In genomic region chr9:58054032-58054431, GRCm38 (mm10) we compare ENCODE assay signal across 24 mouse cellular contexts. TPM values are rescaled to one million over a fixed set of nuclear protein-coding genes. Genes with fewer than 3 reads are reported as not detected.
DNase-seq lines count a peak whose midpoint lies in the region; ATAC-seq and TF ChIP-seq lines count a peak whose summit lies in the region.
"Had no signal": no experiment of that assay in that cellular context is flagged by ENCODE, and none has a peak within 500 bp of the region (broad histone marks: within the 10 kb centered on the region; RNA-seq: fewer than 3 reads in every experiment).

No protein-coding gene starts in this region.

- peak overlapping the region; percentile 30; the same call in 1 of the 2 replicates for H3K27ac ChIP-seq in heart, embryonic 10.5 days
- H3K27ac ChIP-seq in heart, adult 2 months, result no peak overlapping the region
- H3K27ac ChIP-seq in forebrain, embryonic 15.5 days (replicated peaks), result peak overlapping the region; percentile 66
- peak overlapping the region; percentile 76 for H3K27ac ChIP-seq in midbrain, embryonic 14.5 days (replicated peaks; ENCODE audit: low read depth, low read length)
- H3K27ac ChIP-seq: intestine, embryonic 15.5 days; limb, embryonic 15.5 days; liver, embryonic 14.5 days; neural tube, embryonic 12.5 days had no signal

- no peak overlapping the region for H3K4me3 ChIP-seq in heart, embryonic 10.5 days
- no peak overlapping the region for H3K4me3 ChIP-seq in heart, adult 2 months
- no peak overlapping the region for H3K4me3 ChIP-seq in forebrain, embryonic 15.5 days
- no peak overlapping the region for H3K4me3 ChIP-seq in midbrain, embryonic 14.5 days (replicated peaks; ENCODE audit: low read depth, low read length)
- H3K4me3 ChIP-seq: intestine, embryonic 15.5 days; limb, embryonic 15.5 days; neural tube, embryonic 12.5 days had no signal

- peaks cover 42% of the 10 kb centered on the region for H3K4me1 ChIP-seq in heart, embryonic 10.5 days
- H3K4me1 ChIP-seq in heart, adult 2 months (ENCODE audit: control insufficient read depth, insufficient read depth, low read length), result no peaks in the 10 kb centered on the region
- H3K4me1 ChIP-seq in forebrain, embryonic 15.5 days, result peaks cover 47% of the 10 kb centered on the region
- peaks cover 51% of the 10 kb centered on the region for H3K4me1 ChIP-seq in midbrain, embryonic 14.5 days (ENCODE audit: control insufficient read depth, insufficient read depth, low read length)
- H3K4me1 ChIP-seq: intestine, embryonic 15.5 days had no signal

- DNase-seq in heart, embryonic 10.5 days (ENCODE audit: low spot score), result no peak
- no peak for DNase-seq in heart, adult 2 months
- peak; percentile 72 for DNase-seq in brain, embryonic 14.5 days (ENCODE audit: low read depth)
- DNase-seq in midbrain, embryonic 14.5 days, result no peak
- no peak for DNase-seq in gastrocnemius, postnatal 14 days
- DNase-seq in heart, adult 11 months, result no peak
- DNase-seq: adrenal gland, postnatal 14 days; cerebellum, adult 8-10 months; gastrocnemius, postnatal 36 days; heart, postnatal 4 days; kidney, adult 9 months; kidney, postnatal 4 days; left cerebral cortex, postnatal 4 days; lung, embryonic 14.5 days; right cerebral cortex, postnatal 25 days; thymus, postnatal 25 days had no signal

- H3K36me3 ChIP-seq in heart, embryonic 10.5 days, result no peaks in the 10 kb centered on the region
- H3K36me3 ChIP-seq in heart, adult 2 months (ENCODE audit: control insufficient read depth, insufficient read depth, low read length), result no peaks in the 10 kb centered on the region
- no peaks in the 10 kb centered on the region for H3K36me3 ChIP-seq in forebrain, embryonic 15.5 days
- no peaks in the 10 kb centered on the region for H3K36me3 ChIP-seq in midbrain, embryonic 14.5 days (ENCODE audit: control insufficient read depth, insufficient read depth, low read length)
- H3K36me3 ChIP-seq: intestine, embryonic 15.5 days; limb, embryonic 15.5 days; neural tube, embryonic 12.5 days had no signal

- no peak for TF ChIP-seq EP300 in heart, adult 2 months (IDR thresholded peaks at IDR 0.05; ENCODE audit: insufficient read depth, low read depth, low read length)

- TF ChIP-seq POLR2A in heart, adult 2 months (IDR thresholded peaks at IDR 0.05; ENCODE audit: insufficient read depth, low read depth, low read length), result no peak
- no peak for TF ChIP-seq POLR2A in brain, embryonic 14.5 days (IDR thresholded peaks at IDR 0.05; ENCODE audit: borderline replicate concordance, extremely low read depth, insufficient read depth, insufficient read length, poor library complexity, severe bottlenecking)

- WGBS in heart, embryonic 10.5 days, result 94% methylated on average over 1 of the region's 1 CpGs
- 93% methylated on average over 1 of the region's 1 CpGs for WGBS in heart, adult 2 months
- 90% methylated on average over 1 of the region's 1 CpGs for WGBS in forebrain, embryonic 15.5 days
- 93% methylated on average over 1 of the region's 1 CpGs for WGBS in midbrain, embryonic 14.5 days

- no peak overlapping the region for H3K9ac ChIP-seq in heart, adult 2 months (ENCODE audit: low read depth, low read length)
- no peak overlapping the region for H3K9ac ChIP-seq in forebrain, embryonic 15.5 days (replicated peaks)
- no peak overlapping the region for H3K9ac ChIP-seq in midbrain, embryonic 14.5 days (replicated peaks; ENCODE audit: low read length)
- H3K9ac ChIP-seq: intestine, embryonic 15.5 days; limb, embryonic 15.5 days; liver, embryonic 14.5 days; lung, embryonic 14.5 days; neural tube, embryonic 12.5 days had no signal

- intact Hi-C loops in heart, adult 2 months (cut with DNase I), result no loop called here
- intact Hi-C loops in gastrocnemius, postnatal 14 days (cut with DNase I; ENCODE audit: low total_unique reads), result no loop called here

- H3K79me2 ChIP-seq in heart, adult 2 months (replicated peaks; ENCODE audit: control insufficient read depth, insufficient read depth, low read length), result no peaks in the 10 kb centered on the region

- no peak for TF ChIP-seq CTCF in heart, adult 2 months (IDR thresholded peaks at IDR 0.05)
- no peak for TF ChIP-seq CTCF in brain, embryonic 14.5 days (IDR thresholded peaks at IDR 0.05; ENCODE audit: borderline replicate concordance, extremely low read depth, insufficient read depth, insufficient read length)

- no peak overlapping the region for H3K4me2 ChIP-seq in forebrain, embryonic 15.5 days (replicated peaks)
- H3K4me2 ChIP-seq in midbrain, embryonic 14.5 days (ENCODE audit: low read length), result no peak overlapping the region
- H3K4me2 ChIP-seq: intestine, embryonic 15.5 days; limb, embryonic 15.5 days; lung, embryonic 14.5 days; neural tube, embryonic 12.5 days had no signal

- H3K27me3 ChIP-seq in heart, embryonic 10.5 days (ENCODE audit: insufficient read depth, poor library complexity, severe bottlenecking), result peaks cover 56% of the 10 kb centered on the region
- H3K27me3 ChIP-seq in heart, adult 2 months (ENCODE audit: control insufficient read depth, insufficient read depth, low read length), result no peaks in the 10 kb centered on the region
- no peaks in the 10 kb centered on the region for H3K27me3 ChIP-seq in forebrain, embryonic 15.5 days
- H3K27me3 ChIP-seq in midbrain, embryonic 14.5 days (ENCODE audit: control insufficient read depth, insufficient read depth, low read length), result no peaks in the 10 kb centered on the region

- H3K9me3 ChIP-seq in heart, embryonic 10.5 days, result no peaks in the 10 kb centered on the region
- H3K9me3 ChIP-seq in forebrain, embryonic 15.5 days, result no peaks in the 10 kb centered on the region
- no peaks in the 10 kb centered on the region for H3K9me3 ChIP-seq in midbrain, embryonic 14.5 days (ENCODE audit: control insufficient read depth, low read length)
- H3K9me3 ChIP-seq: intestine, embryonic 15.5 days; limb, embryonic 15.5 days; neural tube, embryonic 12.5 days had no signal

- ATAC-seq in forebrain, embryonic 15.5 days (replicated peaks), result peak; percentile 25
- ATAC-seq in midbrain, embryonic 14.5 days (ENCODE audit: low FRiP score, low TSS enrichment), result no peak
- ATAC-seq: hindbrain, embryonic 16.5 days; intestine, embryonic 15.5 days had no signal

RNA-seq across cellular contexts. Expression of gene Stra6, which starts 9.6 kb away (rescaled TPM):
- polyA plus RNA-seq in heart, embryonic 10.5 days (2016; fragmentation: Nextera tagmentation; extraction: Ambion mirVana), result 2.7 and 16.3 TPM in 2 replicates
- total RNA-seq in heart, adult 2 months (2021), result under 1 TPM; 0.34 to 0.65 TPM
- polyA plus RNA-seq in heart, adult 2 months (2012; rRNA removed), result 0.68 and 1.3 TPM in 2 replicates
- 14.2 and 18.6 TPM in 2 replicates for polyA plus RNA-seq in brain, embryonic 14.5 days (2012; rRNA removed)
- polyA plus RNA-seq in forebrain, embryonic 15.5 days (2015; fragmentation: Nextera tagmentation; extraction: Ambion mirVana), result 8.7 and 10.8 TPM in 2 replicates
- polyA plus RNA-seq in midbrain, embryonic 14.5 days (2014; fragmentation: Nextera tagmentation; extraction: Ambion mirVana), result 2.3 and 10.1 TPM in 2 replicates
- under 1 TPM; 0.16 to 0.29 TPM for total RNA-seq in gastrocnemius, postnatal 14 days (2021)
- total RNA-seq: common myeloid progenitor, adult 5-6 weeks; megakaryocyte, adult 5-6 weeks had no signal

RNA-seq across cellular contexts. Expression of gene Cyp11a1, which starts 47.8 kb away (rescaled TPM):
- 0.10 TPM in 1 of 2 replicates, not detected in the other for polyA plus RNA-seq in heart, embryonic 10.5 days (2016; fragmentation: Nextera tagmentation; extraction: Ambion mirVana)
- total RNA-seq in heart, adult 2 months (2021), result under 1 TPM in 1 of 2 experiments, not detected in 1; 0.29 TPM
- polyA plus RNA-seq in heart, adult 2 months (2012; rRNA removed), result 0.06 and 0.29 TPM in 2 replicates
- polyA plus RNA-seq in brain, embryonic 14.5 days (2012; rRNA removed), result 0.66 and 0.68 TPM in 2 replicates
- polyA plus RNA-seq in forebrain, embryonic 15.5 days (2015; fragmentation: Nextera tagmentation; extraction: Ambion mirVana), result 0.31 and 0.45 TPM in 2 replicates
- 0.36 and 0.51 TPM in 2 replicates for polyA plus RNA-seq in midbrain, embryonic 14.5 days (2014; fragmentation: Nextera tagmentation; extraction: Ambion mirVana)
- total RNA-seq in gastrocnemius, postnatal 14 days (2021), result under 1 TPM in 1 of 2 experiments, not detected in 1; 0.98 TPM
- total RNA-seq: common myeloid progenitor, adult 5-6 weeks; gastrocnemius, postnatal 36 days had no signal
- polyA plus RNA-seq: neural tube, embryonic 12.5 days had no signal
